Comparison of ENCODE assay signal across 33 mouse cellular contexts in the genomic region with DNA sequence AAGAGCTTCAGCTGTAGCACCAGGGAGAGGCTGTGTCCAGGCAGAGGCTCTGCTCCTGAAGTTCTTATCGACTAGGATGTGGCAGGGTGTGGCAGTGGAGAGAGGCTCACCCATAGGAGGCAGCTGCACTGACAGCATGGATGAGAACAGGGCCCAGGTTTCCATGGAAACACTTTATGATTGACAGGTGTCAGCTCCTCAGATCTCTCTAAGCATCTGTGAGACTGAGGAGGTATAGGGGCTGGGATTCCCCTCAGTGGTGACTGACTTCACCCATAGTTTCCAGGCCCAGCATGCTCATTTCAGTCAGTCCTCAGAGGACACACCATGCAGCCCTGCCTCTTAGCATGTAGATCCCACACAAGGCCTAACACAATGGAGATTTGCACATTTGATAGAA. TPM values are rescaled to one million over a fixed set of nuclear protein-coding genes. Genes with fewer than 3 reads are reported as not detected.
A peak's percentile ranks its signal among the peaks of the same experiment; 100 is the strongest.
DNase-seq lines count a peak whose midpoint lies in the region; ATAC-seq and TF ChIP-seq lines count a peak whose summit lies in the region.
"Had no signal": no experiment of that assay in that cellular context is flagged by ENCODE, and none has a peak within 500 bp of the region (broad histone marks: within the 10 kb centered on the region; RNA-seq: fewer than 3 reads in every experiment).

No protein-coding gene starts in this region.

- H3K9ac ChIP-seq in forebrain, embryonic 16.5 days (replicated peaks; ENCODE audit: low read depth, low read length): no peak overlapping the region
- no peak overlapping the region for H3K9ac ChIP-seq in forebrain, embryonic 12.5 days
- H3K9ac ChIP-seq in stomach, embryonic 14.5 days (replicated peaks; ENCODE audit: low read depth, low read length): no peak overlapping the region
- H3K9ac ChIP-seq in stomach, postnatal 0 days (ENCODE audit: low read length): no peak overlapping the region
- H3K9ac ChIP-seq: embryonic facial prominence, embryonic 12.5 days; embryonic facial prominence, embryonic 15.5 days; forebrain, embryonic 13.5 days; heart, embryonic 12.5 days; heart, embryonic 15.5 days; hindbrain, embryonic 13.5 days had no signal

- no peak for TF ChIP-seq EP300 in stomach, postnatal 0 days (optimal IDR thresholded peaks at IDR 0.05)

- WGBS in forebrain, embryonic 16.5 days: 63% methylated on average over 1 of the region's 1 CpGs
- 88% methylated on average over 1 of the region's 1 CpGs for WGBS in forebrain, embryonic 12.5 days
- WGBS in stomach, embryonic 14.5 days: 90% methylated on average over 1 of the region's 1 CpGs
- 72% methylated on average over 1 of the region's 1 CpGs for WGBS in stomach, postnatal 0 days

- no peaks in the 10 kb centered on the region for H3K36me3 ChIP-seq in forebrain, embryonic 16.5 days (ENCODE audit: control insufficient read depth, insufficient read depth)
- no peaks in the 10 kb centered on the region for H3K36me3 ChIP-seq in forebrain, embryonic 12.5 days (replicated peaks)
- no peaks in the 10 kb centered on the region for H3K36me3 ChIP-seq in stomach, embryonic 14.5 days (ENCODE audit: control insufficient read depth, insufficient read depth, low read length)
- no peaks in the 10 kb centered on the region for H3K36me3 ChIP-seq in stomach, postnatal 0 days (ENCODE audit: control insufficient read depth, insufficient read depth, low read length)
- H3K36me3 ChIP-seq: embryonic facial prominence, embryonic 12.5 days; embryonic facial prominence, embryonic 15.5 days; G1E; heart, embryonic 12.5 days; heart, embryonic 15.5 days; hindbrain, embryonic 10.5 days; hindbrain, embryonic 13.5 days had no signal

- no peaks in the 10 kb centered on the region for H3K4me1 ChIP-seq in forebrain, embryonic 16.5 days (replicated peaks; ENCODE audit: control insufficient read depth, insufficient read depth, low read length)
- no peaks in the 10 kb centered on the region for H3K4me1 ChIP-seq in forebrain, embryonic 12.5 days
- H3K4me1 ChIP-seq in stomach, embryonic 14.5 days (ENCODE audit: control insufficient read depth, insufficient read depth, low read length): no peaks in the 10 kb centered on the region
- no peaks in the 10 kb centered on the region for H3K4me1 ChIP-seq in stomach, postnatal 0 days (replicated peaks; ENCODE audit: control insufficient read depth, insufficient read depth)
- H3K4me1 ChIP-seq: embryonic facial prominence, embryonic 12.5 days; embryonic facial prominence, embryonic 15.5 days; forebrain, embryonic 13.5 days; hindbrain, embryonic 10.5 days; hindbrain, embryonic 13.5 days had no signal

- H3K27me3 ChIP-seq in forebrain, embryonic 16.5 days (replicated peaks; ENCODE audit: control insufficient read depth, insufficient read depth, low read length): no peaks in the 10 kb centered on the region
- no peaks in the 10 kb centered on the region for H3K27me3 ChIP-seq in forebrain, embryonic 12.5 days
- no peaks in the 10 kb centered on the region for H3K27me3 ChIP-seq in stomach, embryonic 14.5 days (ENCODE audit: control insufficient read depth, insufficient read depth, low read length)
- no peaks in the 10 kb centered on the region for H3K27me3 ChIP-seq in stomach, postnatal 0 days (ENCODE audit: control insufficient read depth, insufficient read depth, low read length)
- H3K27me3 ChIP-seq: embryonic facial prominence, embryonic 12.5 days; embryonic facial prominence, embryonic 15.5 days; forebrain, embryonic 13.5 days; heart, embryonic 12.5 days; heart, embryonic 15.5 days; hindbrain, embryonic 13.5 days; Patski had no signal

- H3K4me2 ChIP-seq in forebrain, embryonic 16.5 days (ENCODE audit: low read length): no peak overlapping the region
- no peak overlapping the region for H3K4me2 ChIP-seq in forebrain, embryonic 12.5 days
- no peak overlapping the region for H3K4me2 ChIP-seq in stomach, embryonic 14.5 days (replicated peaks; ENCODE audit: low read depth, low read length)
- no peak overlapping the region for H3K4me2 ChIP-seq in stomach, postnatal 0 days (replicated peaks; ENCODE audit: low read depth)
- H3K4me2 ChIP-seq: embryonic facial prominence, embryonic 12.5 days; embryonic facial prominence, embryonic 15.5 days; forebrain, embryonic 13.5 days; heart, embryonic 12.5 days; heart, embryonic 15.5 days; hindbrain, embryonic 13.5 days had no signal

- no peak for TF ChIP-seq CTCF in stomach, postnatal 0 days (IDR thresholded peaks at IDR 0.05; ENCODE audit: low read depth)

- no peak overlapping the region for H3K4me3 ChIP-seq in forebrain, embryonic 16.5 days (replicated peaks; ENCODE audit: low read length)
- H3K4me3 ChIP-seq in forebrain, embryonic 12.5 days (replicated peaks): no peak overlapping the region
- H3K4me3 ChIP-seq in stomach, embryonic 14.5 days (ENCODE audit: low read depth, low read length): no peak overlapping the region
- H3K4me3 ChIP-seq in stomach, postnatal 0 days (ENCODE audit: low read depth, low read length): no peak overlapping the region
- H3K4me3 ChIP-seq: embryonic facial prominence, embryonic 12.5 days; embryonic facial prominence, embryonic 15.5 days; forebrain, embryonic 13.5 days; heart, embryonic 12.5 days; heart, embryonic 15.5 days; hindbrain, embryonic 10.5 days; hindbrain, embryonic 13.5 days had no signal

- peak; percentile 38; the same call in 1 of the 2 replicates for ATAC-seq in forebrain, embryonic 16.5 days
- ATAC-seq in forebrain, embryonic 12.5 days (ENCODE audit: low FRiP score): no peak
- ATAC-seq in stomach, embryonic 14.5 days (ENCODE audit: insufficient number of reproducible peaks, insufficient read depth, low FRiP score, low read depth): 0 out of 2 replicates have a peak, but pooled peaks have one; percentile 28
- no peak for ATAC-seq in stomach, postnatal 0 days (ENCODE audit: low FRiP score, low TSS enrichment)
- ATAC-seq in activated CD4-positive, CD25-positive, alpha-beta regulatory T cell, adult 4 months: peak; percentile 43
- ATAC-seq: forebrain, embryonic 13.5 days; hindbrain, embryonic 16.5 days; Patski had no signal

- no peaks in the 10 kb centered on the region for H3K9me3 ChIP-seq in forebrain, embryonic 16.5 days (ENCODE audit: control insufficient read depth, low read length)
- H3K9me3 ChIP-seq in forebrain, embryonic 12.5 days: no peaks in the 10 kb centered on the region
- no peaks in the 10 kb centered on the region for H3K9me3 ChIP-seq in stomach, embryonic 14.5 days (ENCODE audit: control insufficient read depth, low read depth, low read length)
- H3K9me3 ChIP-seq in stomach, postnatal 0 days (ENCODE audit: control insufficient read depth, low read length): no peaks in the 10 kb centered on the region
- H3K9me3 ChIP-seq: embryonic facial prominence, embryonic 12.5 days; embryonic facial prominence, embryonic 15.5 days; forebrain, embryonic 13.5 days; G1E; heart, embryonic 12.5 days; heart, embryonic 15.5 days; hindbrain, embryonic 10.5 days; hindbrain, embryonic 13.5 days had no signal

- no peak for DNase-seq in stomach, postnatal 0 days (ENCODE audit: low spot score)
- no peak for DNase-seq in gastrocnemius, postnatal 25 days
- no peak for DNase-seq in testis, postnatal 14 days (ENCODE audit: low spot score)
- no peak for DNase-seq in heart, adult 18-20 months
- DNase-seq: adrenal gland, adult 2 months; adrenal gland, postnatal 14 days; cerebellum, adult 11 months; cerebellum, adult 2 months; cerebellum, adult 9-11 months; cerebellum, postnatal 25 days; gastrocnemius, postnatal 10 days; heart, postnatal 10 days; heart, postnatal 36 days; kidney, adult 11 months had no signal

- H3K27ac ChIP-seq in forebrain, embryonic 16.5 days (ENCODE audit: low read length): no peak overlapping the region
- no peak overlapping the region for H3K27ac ChIP-seq in forebrain, embryonic 12.5 days
- no peak overlapping the region for H3K27ac ChIP-seq in stomach, embryonic 14.5 days (ENCODE audit: low read length)
- no peak overlapping the region for H3K27ac ChIP-seq in stomach, postnatal 0 days (replicated peaks)
- H3K27ac ChIP-seq: embryonic facial prominence, embryonic 12.5 days; embryonic facial prominence, embryonic 15.5 days; forebrain, embryonic 13.5 days; heart, embryonic 15.5 days; hindbrain, embryonic 10.5 days; hindbrain, embryonic 13.5 days had no signal

RNA-seq across cellular contexts. Expression of a gene that starts 24.0 kb away (rescaled TPM):
- polyA plus RNA-seq in forebrain, embryonic 16.5 days (2015; fragmentation: Nextera tagmentation; extraction: Ambion mirVana): 0.10 TPM in 1 of 2 replicates, not detected in the other
- polyA plus RNA-seq in forebrain, embryonic 12.5 days (2016; fragmentation: Nextera tagmentation; extraction: Ambion mirVana): not detected in 2 replicates
- not detected in 2 replicates for polyA plus RNA-seq in stomach, embryonic 14.5 days (2014; fragmentation: Nextera tagmentation; extraction: Ambion mirVana)
- polyA plus RNA-seq in stomach, postnatal 0 days (2015; fragmentation: Nextera tagmentation; extraction: Ambion mirVana): 0.17 TPM in 1 of 2 replicates, not detected in the other
- polyA plus RNA-seq in activated CD4-positive, CD25-positive, alpha-beta regulatory T cell, adult 4 months (2017; shearing (Covaris generic)): under 1 TPM in 1 of 2 experiments, not detected in 1; 0.20 TPM
- not detected for total RNA-seq in gastrocnemius, postnatal 25 days (2021)
- total RNA-seq in heart, adult 18-20 months (2021): not detected
- total RNA-seq: common myeloid progenitor, adult 5-6 weeks; G1E; gastrocnemius, adult 18-20 months; gastrocnemius, postnatal 10 days; heart, postnatal 10 days; heart, postnatal 36 days had no signal
- polyA plus RNA-seq: adrenal gland, adult 2 months; cerebellum, adult 2 months; forebrain, embryonic 13.5 days; G1E; heart, embryonic 15.5 days; hindbrain, embryonic 13.5 days; hindbrain, embryonic 16.5 days had no signal

RNA-seq across cellular contexts. Expression of a gene that starts 52.0 kb away (rescaled TPM):
- not detected in 2 replicates for polyA plus RNA-seq in forebrain, embryonic 16.5 days (2015; fragmentation: Nextera tagmentation; extraction: Ambion mirVana)
- polyA plus RNA-seq in forebrain, embryonic 12.5 days (2016; fragmentation: Nextera tagmentation; extraction: Ambion mirVana): not detected in 2 replicates
- polyA plus RNA-seq in stomach, embryonic 14.5 days (2014; fragmentation: Nextera tagmentation; extraction: Ambion mirVana): 0.32 TPM in 1 of 2 replicates, not detected in the other
- not detected in 2 replicates for polyA plus RNA-seq in stomach, postnatal 0 days (2015; fragmentation: Nextera tagmentation; extraction: Ambion mirVana)
- not detected for polyA plus RNA-seq in activated CD4-positive, CD25-positive, alpha-beta regulatory T cell, adult 4 months (2017; shearing (Covaris generic))
- total RNA-seq in gastrocnemius, postnatal 25 days (2021): not detected
- total RNA-seq in heart, adult 18-20 months (2021): under 1 TPM in 1 of 2 experiments, not detected in 1; 0.72 TPM
- total RNA-seq: adrenal gland, adult 2 months; adrenal gland, postnatal 14 days; adrenal gland, postnatal 4 days; common myeloid progenitor, adult 5-6 weeks; G1E; gastrocnemius, adult 18-20 months; heart, postnatal 10 days; heart, postnatal 36 days had no signal
- polyA plus RNA-seq: adrenal gland, adult 2 months; cerebellum, adult 2 months; embryonic facial prominence, embryonic 12.5 days; forebrain, embryonic 13.5 days; G1E; heart, embryonic 12.5 days; hindbrain, embryonic 13.5 days; hindbrain, embryonic 16.5 days; intestine, embryonic 14.5 days had no signal

RNA-seq across cellular contexts. Expression of a gene that starts 53.8 kb away (rescaled TPM):
- not detected in 2 replicates for polyA plus RNA-seq in forebrain, embryonic 16.5 days (2015; fragmentation: Nextera tagmentation; extraction: Ambion mirVana)
- not detected in 2 replicates for polyA plus RNA-seq in forebrain, embryonic 12.5 days (2016; fragmentation: Nextera tagmentation; extraction: Ambion mirVana)
- polyA plus RNA-seq in stomach, embryonic 14.5 days (2014; fragmentation: Nextera tagmentation; extraction: Ambion mirVana): not detected in 2 replicates
- not detected in 2 replicates for polyA plus RNA-seq in stomach, postnatal 0 days (2015; fragmentation: Nextera tagmentation; extraction: Ambion mirVana)
- not detected for polyA plus RNA-seq in activated CD4-positive, CD25-positive, alpha-beta regulatory T cell, adult 4 months (2017; shearing (Covaris generic))
- not detected for total RNA-seq in gastrocnemius, postnatal 25 days (2021)
- not detected for total RNA-seq in heart, adult 18-20 months (2021)
- total RNA-seq: adrenal gland, adult 2 months; adrenal gland, postnatal 14 days; adrenal gland, postnatal 4 days; common myeloid progenitor, adult 5-6 weeks; G1E; gastrocnemius, adult 18-20 months; gastrocnemius, postnatal 10 days; gastrocnemius, postnatal 4 days; heart, postnatal 10 days; heart, postnatal 36 days had no signal
- polyA plus RNA-seq: adrenal gland, adult 2 months; cerebellum, adult 2 months; embryonic facial prominence, embryonic 12.5 days; embryonic facial prominence, embryonic 15.5 days; forebrain, embryonic 13.5 days; G1E; heart, embryonic 12.5 days; heart, embryonic 15.5 days; hindbrain, embryonic 10.5 days; hindbrain, embryonic 13.5 days; hindbrain, embryonic 16.5 days; intestine, embryonic 14.5 days; Patski had no signal

Comparison
In these comparisons a context has a peak if more than half of its experiments do, and no peak if none do; other contexts are left out.
1. ATAC-seq: peak in forebrain, embryonic 16.5 days (single experiment), stomach, embryonic 14.5 days (single experiment) and activated CD4-positive, CD25-positive, alpha-beta regulatory T cell, adult 4 months (single experiment); none in forebrain, embryonic 12.5 days (single experiment) and stomach, postnatal 0 days (single experiment).